ENCODE assay signal across 8 mouse cellular contexts in genomic region chr17:85189227-85190127, GRCm38 (mm10).
A peak's percentile ranks its signal among the peaks of the same experiment; 100 is the strongest.
DNase-seq lines count a peak whose midpoint lies in the region; ATAC-seq and TF ChIP-seq lines count a peak whose summit lies in the region.

No protein-coding gene starts in this region.

- H3K27me3 ChIP-seq in hindbrain, embryonic 16.5 days (replicated peaks; ENCODE audit: control insufficient read depth, insufficient read depth, low read length) = no peaks in the 10 kb centered on the region

- H3K4me1 ChIP-seq in hindbrain, embryonic 16.5 days (ENCODE audit: control insufficient read depth, insufficient read depth, low read depth, low read length) = peaks cover 4% of the 10 kb centered on the region; the same call in 1 of the 2 replicates

- H3K27ac ChIP-seq in gastrocnemius, adult 2 months = no peak overlapping the region
- H3K27ac ChIP-seq in hindbrain, embryonic 16.5 days (ENCODE audit: low read depth, low read length) = no peak overlapping the region

- H3K9me3 ChIP-seq in hindbrain, embryonic 16.5 days (ENCODE audit: control insufficient read depth, low read length) = no peaks in the 10 kb centered on the region

- DNase-seq in ZHBTc4 (ENCODE audit: low read depth, low spot score) = peak; percentile 87
- DNase-seq in gastrocnemius, adult 2 months = peak; percentile 81
- peak; percentile 86 for DNase-seq in left cerebral cortex, adult 11 months (ENCODE audit: low spot score)
- DNase-seq in lung, postnatal 36 days = peak; percentile 91
- DNase-seq in retina, postnatal 1 day = peak; percentile 96
- DNase-seq in thymus, postnatal 4 days = peak; percentile 89

- WGBS in hindbrain, embryonic 16.5 days = 4% methylated on average over 14 of the region's 14 CpGs

- no peaks in the 10 kb centered on the region for H3K36me3 ChIP-seq in hindbrain, embryonic 16.5 days (ENCODE audit: control insufficient read depth, insufficient read depth, low read length)

- peak; percentile 96 for TF ChIP-seq CTCF in gastrocnemius, adult 2 months (IDR thresholded peaks at IDR 0.05)

- H3K9ac ChIP-seq in hindbrain, embryonic 16.5 days (ENCODE audit: low read depth, low read length) = no peak overlapping the region

- H3K4me3 ChIP-seq in gastrocnemius, adult 2 months = peak overlapping the region; percentile 57
- peak overlapping the region; percentile 29 for H3K4me3 ChIP-seq in hindbrain, embryonic 16.5 days (ENCODE audit: low read length)

- intact Hi-C loops in gastrocnemius, adult 2 months (cut with DNase I) = loop anchor here (1.0 to 2.0 kb wide), 2 partner anchors 353 to 444 kb away; no protein-coding TSS in a partner anchor

- ATAC-seq in common myeloid progenitor, adult 5-6 weeks (replicated peaks; ENCODE audit: low read depth, poor library complexity, severe bottlenecking) = peak; percentile 99
- ATAC-seq in hindbrain, embryonic 16.5 days = peak; percentile 94

- peak overlapping the region; percentile 60 for H3K4me2 ChIP-seq in hindbrain, embryonic 16.5 days (ENCODE audit: low read length)
